Mouse (Mus musculus) liver (tissue): Measurements from ENCODE around the gene Polq.

ENCODE experiments used
- DNase-seq: peaks from one replicate; pipeline ENCODE4 v3.0.0-alpha.2; 2020; ENCODE audit warnings: mixed read lengths

Polq gene

DNA sequence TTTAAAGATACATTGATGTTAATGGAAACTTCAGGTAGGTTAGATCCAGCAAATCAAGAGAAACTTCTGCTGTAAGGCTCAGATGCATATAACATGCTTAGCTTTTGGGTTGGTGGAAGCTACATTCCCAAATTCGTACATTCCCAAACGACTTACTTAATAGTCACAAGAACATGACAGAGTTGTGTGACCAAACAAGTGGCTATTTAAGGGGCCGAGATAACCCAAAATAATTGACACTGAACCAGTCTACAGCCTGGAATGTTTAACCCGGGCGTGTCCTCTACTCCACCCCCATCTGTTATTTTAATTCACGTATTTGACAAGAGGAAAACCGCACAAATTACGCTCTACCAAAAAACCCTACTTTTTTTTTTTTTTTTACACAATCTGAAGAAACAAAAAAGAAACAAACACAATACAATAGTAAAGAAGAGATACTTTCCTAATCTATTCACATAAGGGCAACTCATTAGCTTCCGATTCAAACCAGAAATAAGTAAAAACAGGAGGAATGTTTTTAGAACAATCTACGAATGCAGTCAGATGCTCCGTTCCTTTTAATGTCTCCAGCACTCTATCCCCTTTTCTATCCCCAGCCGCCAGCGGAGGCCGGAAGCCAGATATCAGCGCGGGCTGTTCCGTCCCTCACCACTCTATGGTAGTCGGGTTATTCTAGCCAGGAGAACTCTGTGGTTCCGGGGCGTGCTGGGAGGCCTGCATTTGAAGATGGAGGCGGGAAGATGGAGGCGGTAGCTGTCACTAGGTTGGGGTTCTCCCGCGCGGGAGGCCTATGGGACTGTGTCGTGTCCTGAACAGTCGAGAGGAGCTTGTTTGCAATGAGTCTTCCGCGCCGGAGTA, at the start of gene Polq:
Gene Polq, plus strand, starts transcription at position 726 of the 861 bp plus-strand sequence.
- peak; percentile 94 for DNase-seq

DNA sequence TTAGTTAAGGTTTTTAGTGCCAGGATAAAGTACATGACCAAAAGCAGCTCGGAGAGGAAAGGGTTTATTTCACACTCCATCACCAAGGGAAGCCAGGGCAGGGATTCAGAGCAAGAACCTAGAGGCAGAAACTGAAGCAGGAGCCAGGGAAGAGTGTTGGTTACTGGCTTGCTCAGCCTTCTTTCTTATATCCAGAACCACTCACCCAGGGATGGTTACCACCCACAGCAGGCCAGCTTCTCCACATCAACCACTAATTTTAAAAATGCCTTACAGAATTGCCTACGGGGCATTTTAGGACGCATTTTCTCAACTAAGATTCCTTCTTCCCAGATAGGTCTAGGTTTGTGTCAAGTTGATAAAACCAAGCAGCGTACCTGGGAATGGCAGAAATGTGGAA, 48.2 kb upstream of the Polq start:
- DNase-seq: no peak

DNA sequence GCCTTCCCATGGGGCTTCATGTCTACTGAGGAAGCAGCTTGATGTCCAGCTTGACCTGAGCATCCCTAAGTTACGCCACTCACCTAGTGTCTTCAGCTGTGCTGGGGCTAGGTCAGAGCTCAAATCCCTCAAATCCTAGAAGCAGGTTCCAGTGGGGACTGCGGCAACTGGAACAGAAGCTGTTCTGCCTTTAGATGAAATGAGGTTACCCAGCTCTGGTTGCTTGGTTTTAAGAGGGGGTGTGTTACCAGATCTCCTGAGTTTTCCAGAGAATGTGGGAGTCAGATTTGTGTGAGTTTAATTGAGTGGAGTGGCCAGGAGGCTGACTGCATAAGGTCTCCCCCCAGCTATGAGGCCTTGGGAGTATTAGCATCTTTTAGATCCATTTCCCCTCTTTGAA, 32.5 kb upstream of the Polq start:
- no peak for DNase-seq

DNA sequence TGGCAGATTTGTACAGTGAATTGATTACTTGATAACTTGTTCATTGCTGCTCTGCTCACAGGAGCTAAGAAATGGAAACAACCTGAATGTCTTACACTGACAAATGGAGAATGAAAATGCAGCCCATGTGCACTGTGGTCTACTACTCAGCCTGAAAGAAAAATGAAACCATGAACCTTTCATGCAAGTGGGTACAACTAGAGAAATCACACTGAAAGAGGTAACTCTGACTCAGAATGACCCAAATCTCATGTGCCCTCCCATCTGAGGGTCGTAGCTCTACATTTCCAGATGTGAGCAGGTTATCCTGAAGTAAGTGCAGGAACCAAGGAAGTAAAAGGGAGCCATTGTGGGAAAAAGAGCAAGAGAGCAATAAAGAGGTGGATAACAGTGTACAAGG, 27.8 kb upstream of the Polq start:
- DNase-seq: no peak

DNA sequence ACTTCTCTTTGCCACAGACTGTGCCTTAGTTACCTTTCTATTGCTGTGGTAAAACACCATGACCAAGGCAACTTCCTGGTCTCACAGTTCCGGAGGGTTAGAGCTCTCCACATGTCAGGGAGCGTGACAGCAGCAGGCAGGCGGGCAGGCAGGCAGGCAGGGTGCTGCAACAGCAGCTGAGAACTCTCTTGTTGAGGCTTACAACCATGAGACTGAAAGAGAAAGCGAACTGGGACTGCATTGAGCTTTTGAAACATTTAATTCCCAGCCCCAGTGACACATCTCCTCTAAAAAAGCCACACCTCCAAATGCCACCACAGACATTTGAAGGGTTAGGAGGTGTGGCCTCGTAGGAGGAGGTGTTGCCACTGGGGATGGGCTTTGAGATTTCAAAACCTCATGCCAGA, 25.9 kb upstream of the Polq start:
- DNase-seq: peak; percentile 11

DNA sequence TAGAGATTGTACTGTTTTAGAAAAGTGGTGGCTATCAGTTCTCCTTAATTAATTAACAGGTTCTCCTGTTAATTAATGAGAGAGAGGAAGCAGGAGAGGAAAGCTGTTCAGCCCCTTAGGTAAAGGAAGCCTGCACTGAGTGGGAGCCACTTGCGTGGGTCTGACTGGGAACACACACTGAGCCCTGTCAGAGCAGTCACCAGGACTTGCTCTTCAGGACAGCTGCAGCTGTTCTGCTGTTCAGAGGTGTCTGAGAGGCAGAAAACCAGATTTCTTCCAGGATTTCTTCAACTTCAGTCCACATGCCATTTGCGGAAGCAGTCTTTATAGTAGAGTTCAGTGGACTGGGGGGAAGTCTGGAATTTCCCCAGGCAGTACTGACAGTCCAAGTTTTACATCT, 24.2 kb upstream of the Polq start:
- no peak for DNase-seq

DNA sequence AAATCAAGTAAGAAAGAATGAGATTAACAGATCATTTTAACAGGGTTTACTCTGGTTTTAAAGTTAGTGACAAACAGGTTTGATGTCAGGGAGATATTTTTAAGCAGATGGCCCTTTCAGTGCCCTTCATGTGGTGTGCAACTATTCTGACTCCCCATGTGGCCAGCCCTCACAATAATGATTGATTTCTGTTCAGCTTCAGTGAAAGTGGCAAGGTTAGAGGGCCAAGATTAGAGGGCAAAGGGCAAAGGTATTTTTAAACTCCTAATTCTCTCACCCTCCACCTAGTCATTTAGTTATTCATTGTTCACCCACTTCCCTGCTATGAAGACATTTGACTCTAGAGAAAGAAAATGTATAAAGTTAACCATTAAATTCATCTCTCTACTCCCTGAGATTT, 23.5 kb upstream of the Polq start:
- DNase-seq: no peak

DNA sequence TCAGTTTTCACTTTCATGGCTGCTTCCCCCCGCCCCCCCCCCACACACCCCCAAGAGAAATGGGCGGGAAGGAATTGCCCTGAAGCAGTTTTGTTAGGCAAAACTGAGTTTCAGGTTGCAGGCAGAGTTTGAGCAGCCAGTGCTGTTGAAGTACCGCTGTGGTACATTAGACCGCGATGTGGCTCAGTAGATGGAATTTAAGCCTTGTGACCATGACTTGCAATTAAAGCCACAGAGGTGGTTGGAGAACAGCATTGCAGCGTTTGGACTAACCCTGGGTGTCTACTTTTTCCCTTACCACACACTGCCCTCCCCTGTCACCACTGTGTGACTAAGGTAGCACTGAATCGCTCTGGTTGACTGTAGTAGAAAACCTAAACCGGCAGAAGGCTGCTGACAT, 22.1 kb upstream of the Polq start:
- no peak for DNase-seq

DNA sequence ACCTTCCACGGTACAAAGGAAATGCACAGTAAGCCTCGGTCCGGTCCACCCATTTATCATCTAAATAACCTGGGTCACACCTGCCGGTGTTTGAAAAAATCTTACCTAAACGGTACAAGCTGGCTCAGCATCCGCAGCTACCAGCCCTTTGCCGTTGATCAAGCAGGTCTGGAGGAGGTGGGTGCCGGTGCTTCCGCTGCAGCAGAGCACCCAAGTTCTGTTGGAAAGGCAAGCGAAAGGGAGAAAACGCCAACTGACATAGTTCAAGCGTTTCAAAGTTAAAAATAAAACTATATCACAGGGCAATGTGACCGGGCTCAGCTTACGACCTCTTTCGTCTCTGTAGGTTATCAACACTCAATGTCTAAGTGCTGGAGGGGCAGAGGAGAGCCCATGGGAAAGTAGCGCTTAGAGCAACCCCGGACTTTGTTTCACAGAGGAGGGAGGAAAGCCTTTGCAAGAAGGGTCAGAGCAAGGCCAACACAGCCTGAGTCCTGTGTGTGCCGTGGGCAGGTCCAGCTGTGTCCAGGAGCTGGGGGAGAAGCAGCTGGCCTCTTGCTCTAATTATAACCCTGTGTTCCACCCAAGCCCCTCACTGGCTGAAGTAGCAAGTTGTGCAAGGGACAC, 21.5 kb upstream of the Polq start, which contains the start of gene Fbxo40:
Gene Fbxo40, minus strand, starts transcription at position 469 of the 627 bp plus-strand sequence.
- DNase-seq: no peak

DNA sequence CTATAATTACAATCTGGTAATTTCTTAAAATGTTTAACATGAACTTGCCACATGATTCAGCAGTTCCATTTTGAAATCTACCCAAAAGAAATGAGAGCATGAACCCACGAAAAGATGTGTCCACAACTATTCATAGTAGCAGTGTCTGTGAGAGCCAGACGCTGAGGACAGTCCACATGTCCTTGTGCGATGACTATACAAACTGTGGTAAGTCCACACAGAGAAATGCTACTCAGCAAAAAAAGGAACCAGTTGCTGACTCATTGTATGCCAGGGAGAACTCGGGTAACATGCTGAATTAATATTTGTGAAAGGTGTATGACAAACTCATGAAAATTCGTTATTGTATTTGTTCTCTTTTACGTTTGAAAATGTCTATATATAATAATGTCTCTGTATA, 13.9 kb upstream of the Polq start:
- DNase-seq: no peak

DNA sequence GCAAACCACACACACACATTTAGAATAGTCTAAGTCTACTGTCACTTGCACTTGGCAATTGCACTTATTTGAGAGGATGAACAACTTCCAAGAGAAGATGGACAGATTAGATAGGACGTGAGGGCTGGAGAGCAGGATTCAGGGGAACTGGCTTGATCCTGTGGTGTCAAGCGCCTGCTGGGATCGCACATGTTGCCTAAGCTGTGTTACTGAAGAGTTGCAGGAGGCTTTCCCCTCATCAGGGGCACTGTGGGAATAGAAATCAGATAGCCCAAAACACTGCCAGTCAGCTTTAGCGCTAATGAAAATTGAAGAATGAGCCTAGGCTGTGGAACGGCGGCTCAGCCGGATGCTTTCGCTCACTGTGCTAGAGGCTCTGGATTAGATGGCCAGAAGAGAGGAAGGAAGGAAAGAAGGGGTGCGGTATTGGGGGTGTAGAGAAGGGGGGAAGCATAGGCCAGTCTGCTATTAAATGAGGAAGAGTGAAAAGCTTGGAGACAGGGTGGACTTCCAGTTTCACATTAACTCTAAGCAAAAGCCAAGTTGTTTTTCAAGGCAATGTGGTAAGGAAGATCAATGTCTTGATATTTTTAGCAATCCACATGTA, 12.1 kb upstream of the Polq start:
- no peak for DNase-seq

DNA sequence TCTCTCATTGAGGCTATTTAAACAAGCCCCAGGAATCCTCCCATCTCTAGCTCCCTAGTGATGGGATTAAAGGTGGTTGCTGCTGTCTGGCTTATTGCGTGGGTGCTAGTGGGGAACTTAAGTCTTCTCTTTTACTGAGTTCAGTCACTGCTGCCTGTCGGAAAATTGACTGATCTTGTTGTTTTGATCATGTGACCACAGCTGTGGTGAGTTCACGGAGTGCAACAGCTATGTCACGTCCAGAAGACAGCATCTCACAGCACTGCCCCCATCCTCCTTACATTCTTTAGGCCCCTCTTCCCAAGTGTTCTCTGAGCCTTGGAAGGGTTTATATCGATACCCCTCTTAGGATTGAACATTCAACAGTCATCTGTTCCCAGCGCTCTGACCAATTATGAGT, 2.3 kb upstream of the Polq start:
- no peak for DNase-seq

DNA sequence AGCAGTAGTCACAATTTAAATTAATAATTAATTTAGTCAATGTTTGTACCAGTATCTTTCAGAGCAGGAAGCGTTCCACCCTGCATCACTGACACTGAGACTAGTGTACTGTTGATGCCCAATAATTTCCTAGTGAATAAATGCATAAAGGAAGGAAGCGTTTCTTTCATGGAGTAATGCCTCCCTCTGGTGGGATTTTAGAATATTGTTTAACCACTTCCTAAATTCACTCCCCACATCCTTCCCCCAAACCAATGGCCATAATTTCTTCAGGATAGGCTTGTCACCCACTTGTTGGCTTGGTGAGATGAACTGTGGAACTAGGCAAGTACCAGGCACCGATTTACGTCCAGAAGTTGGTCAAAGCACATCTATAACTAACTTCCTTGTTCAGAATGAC, 1.2 kb upstream of the Polq start:
- no peak for DNase-seq

DNA sequence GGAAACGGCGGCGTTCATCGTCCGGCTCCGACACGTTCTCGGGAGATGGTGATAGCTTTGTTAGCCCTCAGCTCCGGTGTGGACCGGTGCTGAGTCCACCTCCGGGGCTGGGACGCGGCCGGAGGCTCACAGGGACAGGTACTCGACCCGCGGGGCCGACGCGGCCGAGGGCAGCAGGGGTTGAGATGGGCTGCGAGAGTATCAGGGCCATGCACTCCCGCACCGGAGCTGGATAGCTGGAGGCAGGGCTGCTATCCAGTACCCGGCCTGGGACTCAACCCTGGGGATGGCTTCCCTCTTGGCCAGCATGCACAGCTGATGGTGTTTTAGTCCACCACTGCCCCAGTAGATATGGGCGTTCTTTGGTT, 320 bp downstream of the Polq start:
- DNase-seq: no peak

DNA sequence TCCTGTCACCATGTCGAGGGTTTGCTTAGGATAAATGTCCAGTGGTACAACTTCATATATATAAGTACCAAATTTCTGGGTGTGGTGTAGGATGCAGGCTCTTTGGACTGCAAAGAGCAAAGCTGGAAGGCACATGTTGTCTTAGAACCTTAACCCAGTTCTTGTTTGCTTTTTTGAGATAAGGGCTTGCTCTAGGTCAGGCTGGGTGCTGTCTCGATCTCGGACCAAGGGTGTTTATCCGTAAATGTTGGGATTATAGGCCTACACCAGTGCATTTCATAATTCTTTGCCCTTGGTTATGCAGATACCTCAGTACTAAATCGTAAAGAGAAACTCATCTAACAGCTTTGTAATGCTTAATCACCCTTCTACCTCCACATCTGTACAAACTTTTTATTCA, 750 bp downstream of the Polq start:
- peak; percentile 9 for DNase-seq

DNA sequence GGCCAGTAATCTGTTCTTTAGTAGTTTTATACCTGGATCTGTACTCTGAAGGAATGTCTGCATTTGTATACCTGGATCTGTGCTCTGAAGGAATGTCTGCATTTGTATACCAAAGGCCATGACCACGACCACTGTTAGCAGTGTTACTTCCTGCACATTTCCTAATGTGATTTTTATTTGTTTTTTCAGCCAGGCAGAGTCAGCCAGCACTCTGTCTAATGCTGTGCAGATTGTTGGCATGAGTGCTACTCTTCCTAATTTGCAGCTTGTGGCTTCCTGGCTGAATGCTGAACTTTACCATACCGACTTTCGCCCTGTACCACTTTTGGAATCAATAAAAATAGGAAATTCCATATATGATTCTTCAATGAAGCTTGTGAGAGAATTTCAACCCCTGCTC, 16.0 kb downstream of the Polq start:
- DNase-seq: no peak

DNA sequence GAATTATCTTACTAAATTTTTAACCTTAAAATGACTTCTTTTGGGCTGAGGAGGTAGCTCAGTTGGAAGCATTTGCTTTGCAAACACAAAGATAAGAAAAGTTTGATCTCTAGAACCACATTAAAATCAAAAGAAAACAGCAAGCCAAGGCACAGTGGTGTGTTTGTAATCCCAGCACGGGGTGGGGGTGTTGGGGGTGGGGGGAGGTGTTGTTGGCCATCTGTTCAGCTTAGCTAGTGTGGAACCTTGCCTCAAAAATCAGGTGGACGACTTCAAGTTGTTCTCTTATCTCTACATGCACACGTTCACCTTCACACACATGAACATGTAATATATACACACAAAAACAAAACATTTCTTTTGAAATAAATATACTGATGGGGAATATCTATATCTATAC, 20.4 kb downstream of the Polq start:
- DNase-seq: no peak

DNA sequence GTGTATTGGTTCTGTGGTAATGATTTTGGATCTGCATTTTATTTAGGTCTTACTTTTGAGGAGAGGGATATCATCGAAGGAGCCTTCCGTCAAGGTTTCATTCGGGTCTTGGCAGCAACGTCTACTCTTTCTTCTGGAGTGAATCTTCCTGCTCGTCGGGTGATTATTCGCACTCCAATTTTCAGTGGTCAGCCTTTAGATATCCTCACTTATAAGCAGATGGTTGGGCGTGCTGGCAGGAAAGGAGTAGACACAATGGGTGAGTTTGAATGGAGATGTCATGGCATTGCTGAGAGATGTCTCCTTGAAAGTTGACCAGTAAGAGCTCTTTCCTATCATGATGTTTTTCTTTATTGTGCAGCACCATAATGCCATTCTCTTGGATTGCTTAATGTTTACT, 23.2 kb downstream of the Polq start:
- DNase-seq: no peak

DNA sequence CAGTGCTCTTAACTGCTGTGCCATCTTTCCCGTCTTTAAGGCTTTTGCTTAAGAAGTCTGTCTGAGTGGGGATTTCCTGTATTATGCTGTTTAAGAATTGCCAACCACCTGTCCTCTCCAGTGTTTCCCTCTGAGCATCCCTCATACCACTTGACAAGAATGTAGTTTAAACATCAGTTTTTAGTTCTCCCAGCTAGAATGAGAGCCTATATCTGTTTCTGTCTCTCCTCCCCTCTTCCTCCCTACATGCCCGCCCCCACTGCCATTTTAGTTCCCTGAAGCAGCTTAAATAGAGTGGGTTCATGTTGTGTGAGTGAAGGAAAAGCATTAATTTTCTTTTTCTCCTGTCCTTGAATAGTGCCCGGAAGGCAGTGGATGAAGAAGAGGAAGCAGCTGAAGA, 48.0 kb downstream of the Polq start:
- no peak for DNase-seq

DNA sequence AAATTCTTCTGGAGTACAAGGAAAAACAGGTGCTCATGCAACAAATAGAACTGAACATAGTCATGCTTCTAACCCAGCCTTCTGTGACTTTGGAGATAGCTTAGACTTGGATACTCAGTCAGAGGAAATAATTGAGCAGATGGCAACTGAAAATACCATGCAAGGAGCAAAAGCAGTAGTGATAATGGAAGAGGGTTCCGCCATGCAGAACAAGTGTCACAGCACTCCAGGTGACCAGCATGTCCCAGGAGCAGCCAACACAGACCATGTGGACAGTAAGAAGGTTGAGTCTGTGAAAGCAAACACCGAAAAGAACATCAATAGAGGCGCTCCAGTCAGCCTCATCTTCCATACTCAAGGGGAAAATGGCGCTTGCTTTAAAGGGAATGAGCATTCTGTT, 49.7 kb downstream of the Polq start:
- no peak for DNase-seq

DNA sequence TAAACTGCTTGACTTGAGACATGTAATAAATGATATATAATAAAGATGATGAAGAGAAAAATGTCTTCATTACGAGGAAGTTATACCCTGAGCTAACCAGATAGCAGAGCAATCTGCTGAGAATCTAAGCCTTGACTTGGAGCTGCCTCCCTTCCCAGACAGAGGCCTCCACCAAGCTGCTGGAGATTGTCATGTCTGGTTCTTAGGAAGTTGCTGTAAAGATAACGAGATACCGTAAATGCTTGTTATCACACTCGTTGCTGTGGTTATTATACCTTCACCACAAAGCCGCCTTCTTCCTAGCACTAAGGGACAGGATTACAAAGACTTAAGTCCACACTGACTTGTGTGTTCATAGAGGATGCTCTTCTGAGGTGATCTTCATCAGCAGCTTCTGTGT, 60.8 kb downstream of the Polq start:
- DNase-seq: no peak

DNA sequence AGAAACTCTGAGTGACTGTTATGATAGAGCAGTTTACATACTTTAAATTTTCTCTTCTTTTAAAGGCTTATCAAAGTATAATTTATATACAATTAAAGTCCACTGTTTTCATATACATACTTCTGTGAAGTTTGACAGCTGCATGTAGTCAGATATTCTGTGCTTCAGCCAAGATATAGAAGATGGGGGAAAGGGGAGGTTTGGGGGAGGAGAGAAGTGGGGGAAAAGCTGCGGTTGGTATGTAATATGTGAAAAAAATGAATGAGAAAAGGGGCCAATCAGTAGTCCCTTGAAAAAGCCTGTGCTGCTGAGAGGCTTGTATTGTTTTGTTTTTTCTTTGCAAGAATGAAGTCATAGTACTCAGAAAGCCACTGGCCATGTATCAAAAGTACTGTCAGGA, 78.1 kb downstream of the Polq start:
- no peak for DNase-seq

DNA sequence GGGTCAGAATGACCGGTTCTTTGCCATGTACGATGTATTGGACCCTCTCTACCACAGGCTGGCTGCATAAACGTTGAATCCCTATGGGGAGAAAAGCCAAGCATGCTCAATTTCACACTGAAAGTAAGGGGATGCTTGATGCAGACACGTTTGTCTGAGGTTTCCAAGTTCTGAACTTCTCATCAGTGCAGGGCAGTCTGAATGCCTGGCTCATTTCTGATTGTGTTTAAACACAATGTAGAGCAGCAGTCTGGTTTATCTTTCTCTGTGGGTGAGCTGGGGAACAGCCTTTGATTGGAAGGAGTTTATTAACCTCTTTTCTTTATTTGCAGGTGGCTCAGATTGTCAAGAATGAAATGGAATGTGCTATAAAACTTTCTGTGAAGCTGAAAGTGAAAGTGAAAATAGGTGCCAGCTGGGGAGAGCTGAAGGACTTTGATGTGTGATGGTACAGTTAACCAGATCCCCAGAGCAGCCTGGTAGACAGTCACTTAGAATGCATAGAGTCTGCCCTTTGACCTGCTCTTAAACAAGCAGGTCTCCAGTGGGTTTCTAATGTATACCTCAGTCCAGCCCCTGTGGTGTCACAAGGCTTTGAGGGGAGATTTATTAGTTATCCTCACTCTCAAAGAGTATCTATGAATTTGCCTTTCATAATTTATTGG, 82.7 kb downstream of the Polq start:
- no peak for DNase-seq

DNA sequence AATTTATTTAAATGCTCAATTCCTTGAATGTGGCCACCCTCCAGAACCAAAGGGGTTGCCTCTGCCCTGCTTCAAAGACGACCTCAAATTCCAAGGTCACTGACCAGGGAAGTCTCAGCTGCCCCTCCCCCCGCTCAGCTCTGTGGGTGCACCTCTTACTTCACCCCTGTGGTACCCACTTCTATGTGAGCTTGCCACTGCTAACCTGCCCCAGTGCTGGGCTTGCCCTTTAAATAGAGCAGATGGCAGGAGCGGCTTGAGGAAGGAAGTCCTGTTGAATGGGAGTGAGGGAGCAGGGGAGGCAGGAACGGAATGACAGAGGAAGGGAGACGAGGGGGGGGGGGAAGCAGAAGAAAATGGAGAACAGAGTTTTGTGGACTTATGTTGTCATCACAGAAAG, 97.2 kb downstream of the Polq start:
- no peak for DNase-seq
